Mouse (Mus musculus) liver, postnatal 0 days (tissue): Measurements from ENCODE around the gene B430306N03Rik. TPM values are rescaled to one million over a fixed set of nuclear protein-coding genes. Genes with fewer than 3 reads are reported as not detected.

Source experiments
- ATAC-seq: fragments of 200-750 bp; cut with Nextera tagmentation; 2 replicates; pipeline ENCODE4 v1.8.0; 2017; ENCODE audit warnings: mild to moderate bottlenecking, moderate library complexity
- DNase-seq: peaks from one replicate; pipeline ENCODE4 v3.0.0-alpha.2; 2016
- H3K27ac ChIP-seq: fragments of 300-500 bp; sonication (generic); 2 replicates; pipeline ENCODE4 v1.5.1; 2014; ENCODE audit warnings: antibody characterized with exemption, moderate library complexity, mild to moderate bottlenecking, low read depth
- H3K27me3 ChIP-seq: fragments of 300-500 bp; sonication (generic); 2 replicates; pipeline ENCODE4 v1.6.1; 2014; ENCODE audit warnings: low read length, control low read depth, mixed read lengths; ENCODE audit not compliant: insufficient read depth
- H3K36me3 ChIP-seq: fragments of 300-500 bp; sonication (generic); replicated peaks from 2 replicates; pipeline ENCODE4 v1.6.1; 2014; ENCODE audit warnings: mild to moderate bottlenecking, control low read depth, low read length, moderate library complexity, mixed read lengths; ENCODE audit not compliant: insufficient read depth
- H3K4me1 ChIP-seq: fragments of 300-500 bp; sonication (generic); 2 replicates; pipeline ENCODE4 v1.6.1; 2014; ENCODE audit warnings: antibody characterized with exemption, mild to moderate bottlenecking, control low read depth; ENCODE audit not compliant: insufficient read depth
- H3K4me2 ChIP-seq: fragments of 300-500 bp; sonication (generic); 2 replicates; pipeline ENCODE4 v1.6.1; 2014; ENCODE audit warnings: low read depth, mild to moderate bottlenecking, low read length, moderate library complexity, mixed read lengths
- H3K4me3 ChIP-seq: fragments of 300-500 bp; sonication (generic); 2 replicates; pipeline ENCODE4 v1.5.1; 2014; ENCODE audit warnings: low read depth, low read length
- H3K9ac ChIP-seq: fragments of 300-500 bp; sonication (generic); replicated peaks from 2 replicates; pipeline ENCODE4 v1.6.1; 2014; ENCODE audit warnings: mild to moderate bottlenecking, moderate library complexity
- H3K9me3 ChIP-seq: fragments of 300-500 bp; sonication (generic); 2 replicates; pipeline ENCODE4 v1.6.1; 2016; ENCODE audit warnings: mild to moderate bottlenecking, control low read depth, low read length, mixed read lengths
- CTCF ChIP-seq: sonication (generic); IDR thresholded peaks from 2 replicates; pipeline ENCODE4 v1.5.1; 2016; ENCODE audit warnings: antibody characterized with exemption, low read depth
- EP300 ChIP-seq: IDR thresholded peaks from 2 replicates; pipeline ENCODE4 v1.6.1; 2016; ENCODE audit warnings: antibody characterized with exemption, low read depth, mild to moderate bottlenecking
- WGBS: fragments of 180-500 bp; shearing (Covaris S2); extraction: QIAGEN DNeasy Blood & Tissue Kit; methylation state at CpG from one replicate; pipeline ENCODE4 v1.1.7; 2014; ENCODE audit not compliant: insufficient replicate concordance; 5-methylcytosine and 5-hydroxymethylcytosine counted together
- polyA plus RNA-seq: library from polyadenylated mRNA; unstranded; fragments of >200 nt; fragmentation: Nextera tagmentation; extraction: Ambion mirVana; gene quantifications from 2 replicates; pipeline ENCODE4 v1.2.1, GENCODE M21; 2015

The B430306N03Rik gene
- polyA plus RNA-seq, 1 experiment from 2014 or later = 4.7 TPM

GRCm38 (mm10) chr17:48272598-48272997 lies 43.3 kb upstream of the B430306N03Rik start:
- DNase-seq (peak; percentile 27), ATAC-seq (peak; percentile 43)
- H3K4me3 ChIP-seq = 0 out of 2 replicates have a peak overlapping the region, but pooled peaks have one; percentile 6
- H3K36me3 ChIP-seq = no peaks in the 10 kb centered on the region
- H3K27ac ChIP-seq = peak overlapping the region; percentile 81
- H3K4me1 ChIP-seq = peaks cover 32% of the 10 kb centered on the region
- peak overlapping the region; percentile 0; the same call in 1 of the 2 replicates for H3K9ac ChIP-seq
- 65% methylated on average over 4 of the region's 4 CpGs for WGBS
- H3K9me3 ChIP-seq = no peaks in the 10 kb centered on the region
- H3K27me3 ChIP-seq = no peaks in the 10 kb centered on the region
- TF ChIP-seq EP300 = no peak
- TF ChIP-seq CTCF = no peak
- H3K4me2 ChIP-seq = peak overlapping the region; percentile 50

DNA sequence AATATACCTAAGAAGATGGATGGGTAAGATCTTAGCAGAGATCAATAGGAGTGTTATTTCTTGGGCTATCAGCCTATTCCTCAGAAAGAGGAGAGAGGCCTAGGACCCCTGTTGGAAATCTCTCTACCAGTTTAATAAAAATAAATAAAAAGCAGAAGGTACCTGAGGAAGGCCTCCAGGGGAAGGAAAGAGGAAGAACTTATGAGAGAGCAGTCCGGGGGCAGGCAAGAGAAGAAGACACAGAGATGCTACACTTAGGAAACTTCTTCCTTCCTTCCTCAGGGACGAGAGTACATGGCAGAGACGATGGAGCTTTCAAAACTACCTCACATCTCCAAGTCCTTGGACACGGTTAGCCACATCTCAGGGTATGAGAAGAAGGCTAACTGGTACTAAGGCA lies 41.8 kb upstream of the B430306N03Rik start:
- H3K4me1 ChIP-seq = peaks cover 29% of the 10 kb centered on the region
- 0 out of 2 replicates have a peak overlapping the region, but pooled peaks have one; percentile 5 for H3K27ac ChIP-seq
- WGBS = 53% methylated on average over 4 of the region's 4 CpGs
- no peak for TF ChIP-seq CTCF
- H3K4me3 ChIP-seq = no peak overlapping the region
- H3K9me3 ChIP-seq = no peaks in the 10 kb centered on the region
- no peak overlapping the region for H3K9ac ChIP-seq
- no peaks in the 10 kb centered on the region for H3K36me3 ChIP-seq
- ATAC-seq (no peak), DNase-seq (no peak)
- no peak overlapping the region for H3K4me2 ChIP-seq
- H3K27me3 ChIP-seq = no peaks in the 10 kb centered on the region

DNA sequence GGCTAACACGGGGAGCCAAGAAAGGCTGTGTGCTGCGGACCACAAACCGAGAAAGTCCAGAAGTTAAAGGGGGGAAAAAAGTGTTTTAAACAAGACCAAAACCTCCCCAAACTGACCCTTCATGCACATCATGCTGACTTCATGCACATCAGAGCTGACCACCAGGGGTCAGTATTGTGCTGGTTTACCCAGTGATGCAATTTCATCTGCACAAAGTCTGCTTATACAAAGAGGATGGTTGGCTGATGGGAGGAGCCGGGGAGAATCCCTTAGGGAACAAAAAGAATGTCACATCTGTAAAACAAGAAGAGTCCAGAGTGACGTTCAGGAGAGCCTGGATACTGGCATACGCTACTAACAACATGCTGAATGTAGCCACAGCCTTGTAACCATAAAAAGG lies 41.1 kb upstream of the B430306N03Rik start:
- Histone ChIP-seq H3K27ac (0 out of 2 replicates have a peak overlapping the region, but pooled peaks have one; percentile 5), H3K4me2 (no peak overlapping the region), H3K4me1 (peaks cover 32% of the 10 kb centered on the region)

DNA sequence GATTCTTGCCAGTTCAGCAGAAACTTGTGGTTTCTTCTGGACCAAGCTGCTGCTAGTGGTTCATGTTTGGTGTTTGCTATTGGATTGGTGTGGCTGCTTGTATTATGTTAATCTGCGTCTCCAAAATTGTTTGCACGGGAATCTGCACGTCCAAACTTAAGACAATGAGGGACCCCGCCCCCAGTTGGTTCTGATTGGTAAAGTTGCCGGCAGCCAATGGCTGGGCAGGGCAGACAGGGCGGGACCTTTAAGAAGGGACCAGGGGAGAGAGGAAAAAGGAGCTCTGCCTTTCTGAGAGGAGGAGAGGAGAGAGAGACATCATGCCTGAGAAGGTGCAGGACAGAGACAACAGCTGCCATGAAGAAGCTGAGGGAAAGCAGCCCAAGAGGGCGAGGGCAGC lies 40.2 kb upstream of the B430306N03Rik start:
- no peak for DNase-seq
- 45% methylated on average over 7 of the region's 7 CpGs for WGBS
- Histone ChIP-seq H3K36me3 (no peaks in the 10 kb centered on the region), H3K4me2 (no peak overlapping the region), H3K4me1 (peaks cover 30% of the 10 kb centered on the region), H3K4me3 (no peak overlapping the region), H3K9ac (no peak overlapping the region), H3K27ac (no peak overlapping the region), H3K27me3 (no peaks in the 10 kb centered on the region), H3K9me3 (no peaks in the 10 kb centered on the region)
- TF ChIP-seq CTCF (no peak), EP300 (no peak)
- ATAC-seq = no peak

More for the DNA sequence above, 41.1 kb upstream of the B430306N03Rik start:
- Histone ChIP-seq H3K36me3 (no peaks in the 10 kb centered on the region), H3K9me3 (no peaks in the 10 kb centered on the region), H3K9ac (no peak overlapping the region), H3K27me3 (no peaks in the 10 kb centered on the region), H3K4me3 (no peak overlapping the region)
- DNase-seq (peak; percentile 87), ATAC-seq (0 out of 2 replicates have a peak, but pooled peaks have one; percentile 24)
- TF ChIP-seq EP300 = no peak
- TF ChIP-seq CTCF = peak; percentile 96
- 26% methylated on average over 6 of the region's 6 CpGs for WGBS

- H3K27ac ChIP-seq = 0 out of 2 replicates have a peak overlapping the region, but pooled peaks have one; percentile 34
Measured at GRCm38 (mm10) chr17:48278381-48278780, 37.6 kb upstream of the B430306N03Rik start.

GRCm38 (mm10) chr17:48279002-48279401 lies 36.9 kb upstream of the B430306N03Rik start:
- H3K9ac ChIP-seq = no peak overlapping the region
- ATAC-seq (no peak), DNase-seq (no peak)
- no peaks in the 10 kb centered on the region for H3K27me3 ChIP-seq
- no peak overlapping the region for H3K27ac ChIP-seq
- no peak overlapping the region for H3K4me3 ChIP-seq
- TF ChIP-seq EP300 (no peak), CTCF (no peak)
- H3K9me3 ChIP-seq = no peaks in the 10 kb centered on the region
- 55% methylated on average over 4 of the region's 4 CpGs for WGBS
- H3K4me2 ChIP-seq = no peak overlapping the region
- peaks cover 19% of the 10 kb centered on the region for H3K4me1 ChIP-seq
- H3K36me3 ChIP-seq = no peaks in the 10 kb centered on the region

More at GRCm38 (mm10) chr17:48278381-48278780, 37.6 kb upstream of the B430306N03Rik start:
- ATAC-seq = no peak
- H3K4me2 ChIP-seq = no peak overlapping the region
- peaks cover 23% of the 10 kb centered on the region for H3K4me1 ChIP-seq
- H3K9ac ChIP-seq = no peak overlapping the region
- no peaks in the 10 kb centered on the region for H3K27me3 ChIP-seq
- TF ChIP-seq CTCF = no peak
- no peak for TF ChIP-seq EP300
- DNase-seq = no peak
- no peaks in the 10 kb centered on the region for H3K36me3 ChIP-seq
- H3K4me3 ChIP-seq = no peak overlapping the region
- H3K9me3 ChIP-seq = no peaks in the 10 kb centered on the region
